Mouse (Mus musculus) CH12.LX (cell line): ENCODE measurements around the gene Gopc.

Experiments used
- EP300 ChIP-seq: IDR thresholded peaks from 2 replicates; pipeline ENCODE4 v1.6.1; 2011; ENCODE audit warnings: low read length, improper control_type of control experiment
- ETS1 ChIP-seq: conservative IDR thresholded peaks from 2 replicates; pipeline ENCODE4 v1.6.1; 2012; ENCODE audit warnings: low read depth, mild to moderate bottlenecking, inconsistent platforms, low read length, improper control_type of control experiment, moderate library complexity
- NRF1 ChIP-seq: IDR thresholded peaks from 2 replicates; pipeline ENCODE4 v1.6.1; 2014; ENCODE audit warnings: low read depth, mild to moderate bottlenecking, inconsistent platforms, low read length, improper control_type of control experiment, moderate library complexity
- POLR2A ChIP-seq: IDR thresholded peaks from 2 replicates; pipeline ENCODE4 v1.6.1; 2011; ENCODE audit warnings: low read depth, mild to moderate bottlenecking, improper control_type of control experiment, low read length
- POLR2AphosphoS2 ChIP-seq: IDR thresholded peaks from 2 replicates; pipeline ENCODE4 v1.6.1; 2011; ENCODE audit warnings: low read depth, low read length, improper control_type of control experiment
- RCOR1 ChIP-seq: conservative IDR thresholded peaks from 2 replicates; pipeline ENCODE4 v1.6.1; 2012; ENCODE audit warnings: low read depth, mild to moderate bottlenecking, inconsistent platforms, low read length, improper control_type of control experiment
- SMC3 ChIP-seq: IDR thresholded peaks from 2 replicates; pipeline ENCODE4 v1.6.1; 2011; ENCODE audit warnings: low read depth, low read length, improper control_type of control experiment
- ZNF384 ChIP-seq: IDR thresholded peaks from 2 replicates; pipeline ENCODE4 v1.6.1; 2012; ENCODE audit warnings: low read depth, low read length, improper control_type of control experiment, inconsistent platforms

GRCm38 (mm10) chr10:52381321-52381801 is 563 bp downstream of the Gopc start:
- TF ChIP-seq RCOR1 (no peak), SMC3 (no peak), ETS1 (no peak), EP300 (no peak), POLR2A (no peak), NRF1 (no peak), POLR2AphosphoS2 (no peak), ZNF384 (no peak)
